Mouse (Mus musculus) forebrain, embryonic 14.5 days (tissue): ENCODE measurements around the gene Calhm6. TPM values are rescaled to one million over a fixed set of nuclear protein-coding genes. Genes with fewer than 3 reads are reported as not detected.

Experiments
- ATAC-seq: fragments of 200-750 bp; cut with Nextera tagmentation; 2 replicates; pipeline ENCODE4 v1.8.0; 2017; ENCODE audit warnings: mild to moderate bottlenecking, moderate library complexity
- DNase-seq: peaks from one replicate; pipeline ENCODE4 v3.0.0-alpha.2; 2015; ENCODE audit warnings: low spot score
- H3K27ac ChIP-seq: fragments of 300-500 bp; sonication (generic); 2 replicates; pipeline ENCODE4 v1.5.1; 2014; ENCODE audit warnings: low read depth, mild to moderate bottlenecking, control low read depth, low read length, moderate library complexity
- H3K27me3 ChIP-seq: fragments of 300-500 bp; sonication (generic); replicated peaks from 2 replicates; pipeline ENCODE4 v1.6.1; 2014; ENCODE audit warnings: low read length, control low read depth, mixed read lengths; ENCODE audit not compliant: control insufficient read depth, insufficient read depth
- H3K36me3 ChIP-seq: fragments of 300-500 bp; sonication (generic); 2 replicates; pipeline ENCODE4 v1.6.1; 2014; ENCODE audit warnings: low read length, control low read depth; ENCODE audit not compliant: control insufficient read depth, insufficient read depth
- H3K4me1 ChIP-seq: fragments of 300-500 bp; sonication (generic); 2 replicates; pipeline ENCODE4 v1.6.1; 2014; ENCODE audit warnings: antibody characterized with exemption, low read length, control low read depth; ENCODE audit not compliant: control insufficient read depth, insufficient read depth
- H3K4me2 ChIP-seq: fragments of 300-500 bp; sonication (generic); 2 replicates; pipeline ENCODE4 v1.6.1; 2014; ENCODE audit warnings: mild to moderate bottlenecking, control low read depth, low read length
- H3K4me3 ChIP-seq: fragments of 300-500 bp; sonication (generic); 2 replicates; pipeline ENCODE4 v1.5.1; 2014; ENCODE audit warnings: low read depth, low read length, control low read depth
- H3K9ac ChIP-seq: fragments of 300-500 bp; sonication (generic); 2 replicates; pipeline ENCODE4 v1.6.1; 2014; ENCODE audit warnings: mild to moderate bottlenecking, low read length, control low read depth, moderate library complexity
- H3K9me3 ChIP-seq: fragments of 300-500 bp; sonication (generic); replicated peaks from 2 replicates; pipeline ENCODE4 v1.6.1; 2016; ENCODE audit warnings: low read length, control low read depth, mixed read lengths; ENCODE audit not compliant: control insufficient read depth
- WGBS: fragments of 180-500 bp; shearing (Covaris S2); extraction: QIAGEN DNeasy Blood & Tissue Kit; methylation state at CpG from one replicate; pipeline ENCODE4 v1.1.7; 2014; 5-methylcytosine and 5-hydroxymethylcytosine counted together
- polyA plus RNA-seq: library from polyadenylated mRNA; unstranded; fragments of >200 nt; fragmentation: Nextera tagmentation; extraction: Ambion mirVana; gene quantifications from 2 replicates; pipeline ENCODE4 v1.2.1, GENCODE M21; 2014

Gene Calhm6
- polyA plus RNA-seq, 1 experiment from 2014 or later: 0.27 TPM

DNA sequence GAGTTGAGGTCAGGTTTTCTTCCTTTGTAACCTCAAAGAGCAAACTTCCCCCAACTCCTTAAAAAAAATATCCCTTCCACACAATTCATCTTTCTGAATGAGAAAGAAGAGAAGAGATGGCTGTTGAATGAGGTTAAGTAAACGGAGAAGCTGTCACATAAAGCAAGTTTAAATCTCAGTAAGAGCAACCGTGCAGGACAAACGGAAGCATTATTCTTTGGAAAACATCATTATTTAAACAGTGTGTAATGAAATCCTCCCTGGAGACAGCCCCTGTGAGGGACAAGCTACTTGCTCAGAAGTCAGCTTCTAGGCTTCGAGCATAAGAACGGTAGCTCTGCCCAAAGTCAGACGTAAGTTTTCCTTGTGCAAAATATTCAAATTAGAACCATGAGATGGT, 22.7 kb upstream of the Calhm6 start:
- Histone ChIP-seq H3K27me3 (no peaks in the 10 kb centered on the region), H3K4me2 (no peak overlapping the region), H3K9me3 (no peaks in the 10 kb centered on the region), H3K36me3 (no peaks in the 10 kb centered on the region), H3K9ac (no peak overlapping the region), H3K4me3 (no peak overlapping the region), H3K4me1 (no peaks in the 10 kb centered on the region), H3K27ac (no peak overlapping the region)
- DNase-seq (no peak), ATAC-seq (no peak)
- WGBS: 44% methylated on average over 6 of the region's 6 CpGs

DNA sequence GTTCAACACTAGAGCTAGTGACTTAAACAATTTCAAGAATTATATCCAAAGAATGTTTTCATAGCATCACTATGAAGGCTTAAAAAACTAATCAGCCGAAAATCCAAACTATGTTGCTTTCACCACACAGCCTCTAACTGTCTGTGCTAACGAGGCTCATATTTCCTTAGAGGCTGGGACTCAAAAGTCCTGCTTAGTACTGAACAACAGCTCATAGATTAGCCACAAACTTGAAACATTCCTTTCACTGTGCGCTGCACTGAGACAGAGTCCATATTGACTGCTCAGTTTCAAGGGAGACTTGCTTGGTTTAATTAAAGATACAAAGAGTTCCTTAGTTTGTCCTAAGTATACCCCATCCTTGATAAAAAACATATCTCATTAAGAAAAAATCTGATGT, 22.0 kb upstream of the Calhm6 start:
- H3K9me3 ChIP-seq: no peaks in the 10 kb centered on the region
- H3K4me3 ChIP-seq: no peak overlapping the region
- no peak overlapping the region for H3K9ac ChIP-seq
- no peaks in the 10 kb centered on the region for H3K4me1 ChIP-seq
- H3K4me2 ChIP-seq: no peak overlapping the region
- DNase-seq: no peak
- H3K27me3 ChIP-seq: no peaks in the 10 kb centered on the region
- 24% methylated on average over 3 of the region's 3 CpGs for WGBS
- no peaks in the 10 kb centered on the region for H3K36me3 ChIP-seq
- no peak overlapping the region for H3K27ac ChIP-seq
- no peak for ATAC-seq

DNA sequence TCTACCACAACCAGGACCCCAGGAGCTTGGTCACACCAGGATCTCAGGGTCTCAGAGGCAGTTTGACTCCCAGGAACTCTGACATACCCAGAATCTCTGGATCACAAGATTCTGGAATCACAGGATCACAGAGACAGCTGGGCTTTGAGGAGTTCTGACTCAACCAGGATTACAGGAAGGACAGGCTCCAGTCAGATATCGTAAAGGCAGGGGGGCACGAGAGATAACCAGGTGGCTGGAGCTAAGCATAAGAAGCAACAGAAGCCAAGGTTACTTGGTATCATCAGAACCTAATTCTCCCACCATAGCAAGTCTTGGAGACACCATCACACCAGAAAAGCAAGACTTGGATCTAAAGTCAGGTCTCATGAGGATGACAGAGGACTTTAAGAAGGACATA, 13.9 kb upstream of the Calhm6 start:
- Histone ChIP-seq H3K4me3 (no peak overlapping the region), H3K27ac (no peak overlapping the region), H3K27me3 (no peaks in the 10 kb centered on the region), H3K9ac (no peak overlapping the region), H3K9me3 (no peaks in the 10 kb centered on the region), H3K4me1 (no peaks in the 10 kb centered on the region), H3K4me2 (no peak overlapping the region), H3K36me3 (no peaks in the 10 kb centered on the region)
- ATAC-seq: no peak
- no peak for DNase-seq
- 85% methylated on average over 2 of the region's 2 CpGs for WGBS

- Histone ChIP-seq H3K4me2 (no peak overlapping the region), H3K27me3 (no peaks in the 10 kb centered on the region), H3K27ac (no peak overlapping the region), H3K9me3 (no peaks in the 10 kb centered on the region), H3K4me1 (no peaks in the 10 kb centered on the region), H3K9ac (no peak overlapping the region), H3K36me3 (no peaks in the 10 kb centered on the region), H3K4me3 (no peak overlapping the region)
- ATAC-seq (no peak), DNase-seq (no peak)
- 72% methylated on average over 4 of the region's 4 CpGs for WGBS
Observed at GRCm38 (mm10) chr10:34139768-34140167, 12.0 kb upstream of the Calhm6 start.

- Histone ChIP-seq H3K36me3 (no peaks in the 10 kb centered on the region), H3K9me3 (no peaks in the 10 kb centered on the region)
- 68% methylated on average over 6 of the region's 6 CpGs for WGBS
Observed at GRCm38 (mm10) chr10:34138027-34138426, 10.2 kb upstream of the Calhm6 start.

GRCm38 (mm10) chr10:34136432-34136831, 8.6 kb upstream of the Calhm6 start:
- Histone ChIP-seq H3K9ac (no peak overlapping the region), H3K9me3 (no peaks in the 10 kb centered on the region), H3K4me1 (no peaks in the 10 kb centered on the region), H3K27ac (no peak overlapping the region), H3K4me2 (no peak overlapping the region), H3K36me3 (no peaks in the 10 kb centered on the region), H3K27me3 (no peaks in the 10 kb centered on the region), H3K4me3 (no peak overlapping the region)
- WGBS: 39% methylated on average over 6 of the region's 6 CpGs
- DNase-seq (no peak), ATAC-seq (no peak)

More at GRCm38 (mm10) chr10:34138027-34138426, 10.2 kb upstream of the Calhm6 start:
- Histone ChIP-seq H3K9ac (no peak overlapping the region), H3K4me2 (no peak overlapping the region), H3K4me1 (no peaks in the 10 kb centered on the region), H3K4me3 (no peak overlapping the region), H3K27ac (no peak overlapping the region), H3K27me3 (no peaks in the 10 kb centered on the region)
- DNase-seq (no peak), ATAC-seq (no peak)

- Histone ChIP-seq H3K27ac (no peak overlapping the region), H3K4me2 (no peak overlapping the region), H3K9ac (no peak overlapping the region), H3K4me3 (no peak overlapping the region), H3K27me3 (no peaks in the 10 kb centered on the region), H3K36me3 (no peaks in the 10 kb centered on the region), H3K9me3 (no peaks in the 10 kb centered on the region), H3K4me1 (no peaks in the 10 kb centered on the region)
- no peak for ATAC-seq
- 73% methylated on average over 2 of the region's 2 CpGs for WGBS
- no peak for DNase-seq
Observed at GRCm38 (mm10) chr10:34131356-34131755, 3.6 kb upstream of the Calhm6 start.

DNA sequence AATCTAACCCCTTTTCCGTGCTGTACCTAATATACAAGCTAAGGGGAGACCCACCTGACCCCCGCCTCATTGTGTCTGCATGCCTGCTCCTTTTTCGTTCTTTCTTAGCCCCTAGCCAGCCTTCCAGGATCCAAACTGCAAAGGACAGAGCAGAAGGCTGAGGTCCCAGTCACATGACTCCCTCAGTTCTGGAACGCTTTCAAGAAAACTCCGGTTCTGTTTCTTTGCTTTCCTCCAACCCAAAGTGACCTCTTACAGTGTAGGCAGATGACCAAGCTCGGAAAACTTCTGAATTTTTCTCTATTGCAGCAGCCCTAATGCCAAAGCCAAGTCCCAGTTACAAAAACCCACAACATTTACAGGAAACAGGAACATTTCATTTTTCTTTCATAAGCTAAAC, 607 bp upstream of the Calhm6 start:
- WGBS: 84% methylated on average over 6 of the region's 6 CpGs
- Histone ChIP-seq H3K27me3 (no peaks in the 10 kb centered on the region), H3K9me3 (no peaks in the 10 kb centered on the region), H3K27ac (no peak overlapping the region), H3K4me2 (no peak overlapping the region), H3K9ac (no peak overlapping the region), H3K4me3 (no peak overlapping the region), H3K4me1 (no peaks in the 10 kb centered on the region), H3K36me3 (no peaks in the 10 kb centered on the region)
- ATAC-seq (no peak), DNase-seq (no peak)

- no peak for DNase-seq
Observed at GRCm38 (mm10) chr10:34118421-34118820, 9.4 kb downstream of the Calhm6 start.

More at GRCm38 (mm10) chr10:34118421-34118820, 9.4 kb downstream of the Calhm6 start:
- H3K9me3 ChIP-seq: no peaks in the 10 kb centered on the region
- H3K4me2 ChIP-seq: no peak overlapping the region
- H3K27me3 ChIP-seq: no peaks in the 10 kb centered on the region
- 92% methylated on average over 2 of the region's 2 CpGs for WGBS
- ATAC-seq: no peak
- H3K36me3 ChIP-seq: no peaks in the 10 kb centered on the region
- H3K27ac ChIP-seq: no peak overlapping the region
- no peaks in the 10 kb centered on the region for H3K4me1 ChIP-seq
- no peak overlapping the region for H3K4me3 ChIP-seq
- no peak overlapping the region for H3K9ac ChIP-seq
